Mouse (Mus musculus) C2C12 (cell line): Measurements from ENCODE around the gene Bmpr1a.

Source experiments
- CTCF ChIP-seq: IDR thresholded peaks from one replicate; pipeline ENCODE4 v1.5.1; 2011; ENCODE audit not compliant: control insufficient read depth, insufficient read depth, insufficient read length
- FOSL1 ChIP-seq: IDR thresholded peaks from one replicate; pipeline ENCODE4 v1.8.0; 2011; ENCODE audit warnings: mild to moderate bottlenecking, low read length; ENCODE audit not compliant: poor library complexity, insufficient read depth, severe bottlenecking
- MYOG ChIP-seq: IDR thresholded peaks from one replicate; pipeline ENCODE4 v1.6.1; 2011; ENCODE audit not compliant: control insufficient read depth, insufficient read length; ENCODE audit errors: extremely low read depth
- USF1 ChIP-seq: IDR thresholded peaks from one replicate; pipeline ENCODE4 v1.6.1; 2011; ENCODE audit warnings: low read depth, mild to moderate bottlenecking, control low read depth, moderate library complexity

GRCm38 (mm10) chr14:34522701-34523100 lies 19.6 kb upstream of the Bmpr1a start, which contains the start of gene 9230112D13Rik:
- TF ChIP-seq USF1 (no peak), MYOG (no peak), FOSL1 (no peak), CTCF (no peak)
